Mouse (Mus musculus) gastrocnemius, adult 18-20 months (tissue): Measurements from ENCODE around the gene Tnk1. TPM values are rescaled to one million over a fixed set of nuclear protein-coding genes. Genes with fewer than 3 reads are reported as not detected.

Source experiments
- DNase-seq: peaks from one replicate; pipeline ENCODE4 v3.0.0; 2021; ENCODE audit warnings: low spot score
- microRNA-seq: library from miRNA; unstranded; fragments of <30 nt; microRNA quantifications from one replicate; pipeline ENCODE4 v1.2.0, GENCODE M21; 2021
- total RNA-seq, 2 experiments: library from RNA; stranded (reverse); gene quantifications; 2 replicates each; pipeline ENCODE4 v1.2.3; 2021

Gene Tnk1
- total RNA-seq, 2 experiments from 2014 or later, result 0.07 TPM; not detected in 1

GRCm38 (mm10) chr11:69803786-69804651, 54.5 kb downstream of the Tnk1 start:
- peak; percentile 70 for DNase-seq

GRCm38 (mm10) chr11:69803328-69803727, 55.2 kb downstream of the Tnk1 start:
- DNase-seq, result no peak

GRCm38 (mm10) chr11:69802648-69803105, 55.9 kb downstream of the Tnk1 start:
- DNase-seq, result peak; percentile 88

GRCm38 (mm10) chr11:69801379-69801977, 57.1 kb downstream of the Tnk1 start, which contains the start of gene Fgf11:
Gene Fgf11 (minus strand): TSS chr11:69801857.
- DNase-seq, result no peak

Small RNAs within 50 kb of the gene (microRNA-seq; reads per million reads assigned to microRNA genes)
- not detected for gene Mir6924

Other genes with a start within 250 kb of the Tnk1 start
- gene Shbg, start 240.8 kb downstream of the Tnk1 start, total RNA-seq, result not detected
- 1 to 10 TPM; 2.5 to 2.6 TPM for gene Sat2, start 236.7 kb downstream of the Tnk1 start, total RNA-seq
- 100 to 1,000 TPM; 101 to 106 TPM for gene Fxr2, start 225.7 kb downstream of the Tnk1 start, total RNA-seq
- not detected for gene Sox15, start 203.4 kb downstream of the Tnk1 start, total RNA-seq
- gene Mpdu1, start 196.1 kb downstream of the Tnk1 start, total RNA-seq, result 1 to 10 TPM; 7.5 to 9.5 TPM
- 1 to 10 TPM; 1.2 to 4.0 TPM for gene Cd68, start 192.6 kb downstream of the Tnk1 start, total RNA-seq
- gene Eif4a1, start 186.3 kb downstream of the Tnk1 start, total RNA-seq, result 10 to 100 TPM; 69.6 to 97.7 TPM
- 10 to 100 TPM; 21.9 to 25.4 TPM for gene Senp3, start 176.6 kb downstream of the Tnk1 start, total RNA-seq
- under 1 TPM; 0.62 to 0.64 TPM for gene Tnfsf13, start 172.9 kb downstream of the Tnk1 start, total RNA-seq
- 10 to 100 TPM in 1 of 2 experiments, 1 to 10 TPM in 1; 7.4 to 10.4 TPM for gene Tnfsf12, start 162.9 kb downstream of the Tnk1 start, total RNA-seq
- gene Tnfsfm13, start 162.6 kb downstream of the Tnk1 start, total RNA-seq, result 1 to 10 TPM; 1.1 to 1.3 TPM
- 10 to 100 TPM; 33.0 to 33.9 TPM for gene Polr2a, start 100.1 kb downstream of the Tnk1 start, total RNA-seq
- gene Slc35g3, start 96.8 kb downstream of the Tnk1 start, total RNA-seq, result not detected
- 10 to 100 TPM; 37.1 to 37.5 TPM for gene Zbtb4, start 92.8 kb downstream of the Tnk1 start, total RNA-seq
- 10 to 100 TPM; 30.6 to 31.2 TPM for gene Chrnb1, start 62.8 kb downstream of the Tnk1 start, total RNA-seq
- 1 to 10 TPM; 3.5 to 4.0 TPM for gene Fgf11, start 56.9 kb downstream of the Tnk1 start, total RNA-seq
- under 1 TPM; 0.14 to 0.18 TPM for gene Tmem102, start 53.1 kb downstream of the Tnk1 start, total RNA-seq
- not detected for gene Gm39566, start 43.4 kb downstream of the Tnk1 start, total RNA-seq
- gene Spem2, start 40.3 kb downstream of the Tnk1 start, total RNA-seq, result not detected
- not detected for gene Spem1, start 36.5 kb downstream of the Tnk1 start, total RNA-seq
- gene Nlgn2, start 20.9 kb downstream of the Tnk1 start, total RNA-seq, result 1 to 10 TPM; 1.9 to 2.9 TPM
- 100 to 1,000 TPM; 141 to 164 TPM for gene Tmem256, start 20.2 kb downstream of the Tnk1 start, total RNA-seq
- 10 to 100 TPM; 10.1 to 12.7 TPM for gene Plscr3, start 12.4 kb downstream of the Tnk1 start, total RNA-seq
- gene Tmem95, start 19.3 kb upstream of the Tnk1 start, total RNA-seq, result not detected
- 1 to 10 TPM; 1.3 to 1.5 TPM for gene Kctd11, start 22.7 kb upstream of the Tnk1 start, total RNA-seq
- gene Acap1, start 36.8 kb upstream of the Tnk1 start, total RNA-seq, result under 1 TPM; 0.21 to 0.30 TPM
- gene 2810408A11Rik, start 42.3 kb upstream of the Tnk1 start, total RNA-seq, result under 1 TPM; 0.24 to 0.25 TPM
- gene Neurl4, start 42.3 kb upstream of the Tnk1 start, total RNA-seq, result 10 to 100 TPM; 25.9 to 27.4 TPM
- 10 to 100 TPM; 50.8 to 55.8 TPM for gene Gps2, start 55.2 kb upstream of the Tnk1 start, total RNA-seq
- 100 to 1,000 TPM; 408 to 425 TPM for gene Eif5a, start 63.2 kb upstream of the Tnk1 start, total RNA-seq
- gene Ybx2, start 77.1 kb upstream of the Tnk1 start, total RNA-seq, result 10 to 100 TPM in 1 of 2 experiments, 1 to 10 TPM in 1; 9.3 to 11.4 TPM
- 100 to 1,000 TPM; 424 to 439 TPM for gene Slc2a4, start 89.5 kb upstream of the Tnk1 start, total RNA-seq
- gene Cldn7, start 106.0 kb upstream of the Tnk1 start, total RNA-seq, result not detected
- 100 to 1,000 TPM; 222 to 237 TPM for gene Ctdnep1, start 122.4 kb upstream of the Tnk1 start, total RNA-seq
- 10 to 100 TPM; 35.1 to 35.3 TPM for gene Elp5, start 123.8 kb upstream of the Tnk1 start, total RNA-seq
- 100 to 1,000 TPM; 211 to 222 TPM for gene Gabarap, start 132.4 kb upstream of the Tnk1 start, total RNA-seq
- 10 to 100 TPM; 18.0 to 19.2 TPM for gene Phf23, start 137.0 kb upstream of the Tnk1 start, total RNA-seq
- gene Dvl2, start 141.9 kb upstream of the Tnk1 start, total RNA-seq, result 1 to 10 TPM; 3.5 to 4.3 TPM
- 100 to 1,000 TPM; 319 to 378 TPM for gene Acadvl, start 156.7 kb upstream of the Tnk1 start, total RNA-seq
- gene Dlg4, start 158.2 kb upstream of the Tnk1 start, total RNA-seq, result 1 to 10 TPM; 3.4 to 5.3 TPM
- not detected for gene Asgr1, start 195.4 kb upstream of the Tnk1 start, total RNA-seq
- under 1 TPM in 1 of 2 experiments, not detected in 1; 0.47 TPM for gene Asgr2, start 233.9 kb upstream of the Tnk1 start, total RNA-seq